Mouse (Mus musculus) stomach, embryonic 14.5 days (tissue): Measurements from ENCODE around the gene Tm7sf2. TPM values are rescaled to one million over a fixed set of nuclear protein-coding genes. Genes with fewer than 3 reads are reported as not detected.
A peak's percentile ranks its signal among the peaks of the same experiment; 100 is the strongest.

ENCODE experiments used
- ATAC-seq: fragments of 200-750 bp; cut with Nextera tagmentation; 2 replicates; pipeline ENCODE4 v1.8.0; 2017; ENCODE audit warnings: low read depth, moderate TSS enrichment; ENCODE audit not compliant: insufficient number of reproducible peaks, insufficient read depth, low FRiP score
- H3K27ac ChIP-seq: fragments of 300-500 bp; sonication (generic); 2 replicates; pipeline ENCODE4 v1.5.1; 2014; ENCODE audit warnings: mild to moderate bottlenecking, low read length, moderate library complexity, mixed read lengths
- H3K27me3 ChIP-seq: fragments of 300-500 bp; sonication (generic); 2 replicates; pipeline ENCODE4 v1.6.1; 2014; ENCODE audit warnings: low read length, control low read depth, mixed read lengths; ENCODE audit not compliant: control insufficient read depth, insufficient read depth
- H3K36me3 ChIP-seq: fragments of 300-500 bp; sonication (generic); 2 replicates; pipeline ENCODE4 v1.6.1; 2014; ENCODE audit warnings: mild to moderate bottlenecking, control low read depth, low read length, moderate library complexity, mixed read lengths; ENCODE audit not compliant: control insufficient read depth, insufficient read depth
- H3K4me1 ChIP-seq: fragments of 300-500 bp; sonication (generic); 2 replicates; pipeline ENCODE4 v1.6.1; 2014; ENCODE audit warnings: low read length, control low read depth, mixed read lengths; ENCODE audit not compliant: control insufficient read depth, insufficient read depth
- H3K4me2 ChIP-seq: fragments of 300-500 bp; sonication (generic); replicated peaks from 2 replicates; pipeline ENCODE4 v1.6.1; 2014; ENCODE audit warnings: low read depth, low read length, control low read depth
- H3K4me3 ChIP-seq: fragments of 300-500 bp; sonication (generic); 2 replicates; pipeline ENCODE4 v1.5.1; 2014; ENCODE audit warnings: low read depth, low read length, control low read depth
- H3K9ac ChIP-seq: fragments of 300-500 bp; sonication (generic); replicated peaks from 2 replicates; pipeline ENCODE4 v1.6.1; 2014; ENCODE audit warnings: low read depth, mild to moderate bottlenecking, control low read depth, low read length, moderate library complexity, mixed read lengths
- H3K9me3 ChIP-seq: fragments of 300-500 bp; sonication (generic); 2 replicates; pipeline ENCODE4 v1.6.1; 2016; ENCODE audit warnings: low read depth, low read length, control low read depth; ENCODE audit not compliant: control insufficient read depth
- WGBS: fragments of 180-500 bp; shearing (Covaris S2); extraction: QIAGEN DNeasy Blood & Tissue Kit; methylation state at CpG from one replicate; pipeline ENCODE4 v1.1.7; 2014; 5-methylcytosine and 5-hydroxymethylcytosine counted together
- polyA plus RNA-seq: library from polyadenylated mRNA; unstranded; fragments of >200 nt; fragmentation: Nextera tagmentation; extraction: Ambion mirVana; gene quantifications from 2 replicates; pipeline ENCODE4 v1.2.1, GENCODE M21; 2014

The Tm7sf2 gene
- polyA plus RNA-seq, 1 experiment from 2014 or later = 24.9 TPM

- Histone ChIP-seq H3K36me3 (peaks cover 13% of the 10 kb centered on the region), H3K9ac (peak overlapping the region; percentile 95), H3K27ac (no peak overlapping the region), H3K4me2 (peak overlapping the region; percentile 99), H3K4me1 (peaks cover 24% of the 10 kb centered on the region), H3K9me3 (no peaks in the 10 kb centered on the region), H3K4me3 (peak overlapping the region; percentile 79), H3K27me3 (no peaks in the 10 kb centered on the region)
- WGBS = 36% methylated on average over 5 of the region's 5 CpGs
- no peak for ATAC-seq
Measured at GRCm38 (mm10) chr19:6062418-6062817, 5.8 kb downstream of the Tm7sf2 start.

GRCm38 (mm10) chr19:6061641-6062302 lies 6.4 kb downstream of the Tm7sf2 start:
- ATAC-seq = no peak
- no peaks in the 10 kb centered on the region for H3K9me3 ChIP-seq

GRCm38 (mm10) chr19:6061021-6061533 lies 7.1 kb downstream of the Tm7sf2 start, which contains the start of gene Znhit2:
Znhit2 (plus strand) TSS chr19:6061192.
- Histone ChIP-seq H3K9me3 (no peaks in the 10 kb centered on the region), H3K27me3 (no peaks in the 10 kb centered on the region), H3K36me3 (peaks cover 13% of the 10 kb centered on the region), H3K4me1 (peaks cover 20% of the 10 kb centered on the region), H3K9ac (peak within 1 kb of the TSS; percentile 95), H3K4me2 (peak within 1 kb of the TSS; percentile 99), H3K4me3 (peak within 1 kb of the TSS; percentile 79), H3K27ac (peak within 1 kb of the TSS; percentile 96)
- WGBS = under 1% methylated on average over 57 of the region's 58 CpGs
- peak; percentile 80 for ATAC-seq

More at GRCm38 (mm10) chr19:6061641-6062302, 6.4 kb downstream of the Tm7sf2 start:
- Histone ChIP-seq H3K4me2 (peak overlapping the region; percentile 99), H3K4me1 (peaks cover 22% of the 10 kb centered on the region), H3K9ac (peak overlapping the region; percentile 95), H3K27me3 (no peaks in the 10 kb centered on the region), H3K4me3 (peak overlapping the region; percentile 79), H3K36me3 (peaks cover 13% of the 10 kb centered on the region), H3K27ac (peak overlapping the region; percentile 96)
- WGBS = 1% methylated on average over 44 of the region's 44 CpGs

- no peak for ATAC-seq
- Histone ChIP-seq H3K9ac (peak overlapping the region; percentile 86; the same call in 1 of the 2 replicates), H3K27me3 (no peaks in the 10 kb centered on the region), H3K9me3 (no peaks in the 10 kb centered on the region), H3K4me1 (peaks cover 20% of the 10 kb centered on the region), H3K4me2 (peak overlapping the region; percentile 85), H3K4me3 (peak overlapping the region; percentile 89), H3K36me3 (peaks cover 25% of the 10 kb centered on the region), H3K27ac (no peak overlapping the region)
- WGBS = 78% methylated on average over 5 of the region's 5 CpGs
Measured at GRCm38 (mm10) chr19:6058966-6059365, 9.2 kb downstream of the Tm7sf2 start.

GRCm38 (mm10) chr19:6058513-6058912 lies 9.7 kb downstream of the Tm7sf2 start:
- peaks cover 20% of the 10 kb centered on the region for H3K4me1 ChIP-seq
- peaks cover 29% of the 10 kb centered on the region for H3K36me3 ChIP-seq
- ATAC-seq = no peak
- H3K9ac ChIP-seq = peak overlapping the region; percentile 86
- H3K4me2 ChIP-seq = peak overlapping the region; percentile 85
- peak overlapping the region; percentile 89 for H3K4me3 ChIP-seq
- H3K9me3 ChIP-seq = no peaks in the 10 kb centered on the region
- 34% methylated on average over 5 of the region's 5 CpGs for WGBS
- no peaks in the 10 kb centered on the region for H3K27me3 ChIP-seq
- H3K27ac ChIP-seq = no peak overlapping the region

GRCm38 (mm10) chr19:6057313-6058096 lies 10.7 kb downstream of the Tm7sf2 start, which contains the start of the genes Mrpl49 and Fau:
Mrpl49 (minus strand) TSS chr19:6057785.
Fau (plus strand) TSS chr19:6057844.
- WGBS = under 1% methylated on average over 63 of the region's 63 CpGs
- no peaks in the 10 kb centered on the region for H3K27me3 ChIP-seq
- peak; percentile 88 for ATAC-seq

GRCm38 (mm10) chr19:6056696-6057095 lies 11.5 kb downstream of the Tm7sf2 start:
- ATAC-seq = no peak
- Histone ChIP-seq H3K9ac (peak overlapping the region; percentile 69; the same call in 1 of the 2 replicates), H3K9me3 (no peaks in the 10 kb centered on the region), H3K4me1 (peaks cover 10% of the 10 kb centered on the region; the same call in 1 of the 2 replicates), H3K27me3 (no peaks in the 10 kb centered on the region), H3K27ac (no peak overlapping the region), H3K36me3 (peaks cover 47% of the 10 kb centered on the region), H3K4me2 (peak overlapping the region; percentile 79), H3K4me3 (peak overlapping the region; percentile 89)
- 52% methylated on average over 4 of the region's 4 CpGs for WGBS

More at GRCm38 (mm10) chr19:6057313-6058096, 10.7 kb downstream of the Tm7sf2 start, which contains the start of the genes Mrpl49 and Fau:
- Histone ChIP-seq H3K9me3 (no peaks in the 10 kb centered on the region), H3K36me3 (peaks cover 39% of the 10 kb centered on the region), H3K4me3 (peak within 1 kb of the TSS; percentile 89), H3K4me2 (peak within 1 kb of the TSS; percentile 85), H3K9ac (peak within 1 kb of the TSS; percentile 86), H3K4me1 (peaks cover 16% of the 10 kb centered on the region), H3K27ac (peak within 1 kb of the TSS; percentile 67; the same call in 1 of the 2 replicates)

- 79% methylated on average over 5 of the region's 5 CpGs for WGBS
- H3K27me3 ChIP-seq = no peaks in the 10 kb centered on the region
- H3K36me3 ChIP-seq = peaks cover 66% of the 10 kb centered on the region
- no peak overlapping the region for H3K4me3 ChIP-seq
- H3K4me2 ChIP-seq = no peak overlapping the region
- peaks cover 10% of the 10 kb centered on the region; the same call in 1 of the 2 replicates for H3K4me1 ChIP-seq
- H3K9me3 ChIP-seq = no peaks in the 10 kb centered on the region
- ATAC-seq = no peak
- no peak overlapping the region for H3K27ac ChIP-seq
- no peak overlapping the region for H3K9ac ChIP-seq
Measured at GRCm38 (mm10) chr19:6054296-6054695, 13.9 kb downstream of the Tm7sf2 start.
